ENCODE assay signal across 9 mouse cellular contexts in genomic region chr17:66404883-66405590, GRCm38 (mm10). TPM values are rescaled to one million over a fixed set of nuclear protein-coding genes. Genes with fewer than 3 reads are reported as not detected.
DNase-seq lines count a peak whose midpoint lies in the region; ATAC-seq lines count a peak whose summit lies in the region.
"Had no signal": no experiment of that assay in that cellular context is flagged by ENCODE, and none has a peak within 500 bp of the region (broad histone marks: within the 10 kb centered on the region; RNA-seq: fewer than 3 reads in every experiment).

No protein-coding gene starts in this region.

- DNase-seq in urinary bladder, postnatal 25 days (ENCODE audit: low spot score) = peak; percentile 20
- no peak for DNase-seq in urinary bladder, adult 2 months (ENCODE audit: low spot score)
- DNase-seq in cerebellum, postnatal 14 days = peak; percentile 66 to 68
- peak; percentile 28 to 51 for DNase-seq in kidney, postnatal 25 days
- no peak for DNase-seq in liver, embryonic 11.5 days (ENCODE audit: low spot score)

- H3K4me3 ChIP-seq in heart, embryonic 11.5 days (ENCODE audit: low read depth, low read length) = 0 out of 2 replicates have a peak overlapping the region, but pooled peaks have one; percentile 13
- H3K4me3 ChIP-seq in midbrain, embryonic 15.5 days = no peak overlapping the region
- H3K4me3 ChIP-seq in liver, embryonic 11.5 days (ENCODE audit: low read depth, low read length) = no peak overlapping the region

- H3K9me3 ChIP-seq in heart, embryonic 11.5 days (replicated peaks; ENCODE audit: control insufficient read depth, low read length) = no peaks in the 10 kb centered on the region
- H3K9me3 ChIP-seq in midbrain, embryonic 15.5 days = no peaks in the 10 kb centered on the region
- H3K9me3 ChIP-seq in liver, embryonic 11.5 days (ENCODE audit: control insufficient read depth, low read length) = no peaks in the 10 kb centered on the region

- 14% methylated on average over 10 of the region's 10 CpGs for WGBS in heart, embryonic 11.5 days (ENCODE audit: insufficient replicate concordance)
- WGBS in midbrain, embryonic 15.5 days = 17% methylated on average over 10 of the region's 10 CpGs
- 29% methylated on average over 10 of the region's 10 CpGs for WGBS in liver, embryonic 11.5 days

- H3K27me3 ChIP-seq in heart, embryonic 11.5 days (ENCODE audit: control insufficient read depth, insufficient read depth, low read length) = no peaks in the 10 kb centered on the region
- H3K27me3 ChIP-seq in midbrain, embryonic 15.5 days (replicated peaks) = no peaks in the 10 kb centered on the region
- no peaks in the 10 kb centered on the region; the same call in 1 of the 2 replicates for H3K27me3 ChIP-seq in liver, embryonic 11.5 days (replicated peaks; ENCODE audit: control insufficient read depth, insufficient read depth, low read length)

- no peaks in the 10 kb centered on the region for H3K36me3 ChIP-seq in heart, embryonic 11.5 days (ENCODE audit: control insufficient read depth, insufficient read depth, low read length)
- no peaks in the 10 kb centered on the region for H3K36me3 ChIP-seq in midbrain, embryonic 15.5 days (replicated peaks)
- no peaks in the 10 kb centered on the region for H3K36me3 ChIP-seq in liver, embryonic 11.5 days (ENCODE audit: control insufficient read depth, insufficient read depth, low read length)

- peak overlapping the region; percentile 31; the same call in 1 of the 2 replicates for H3K9ac ChIP-seq in heart, embryonic 11.5 days (ENCODE audit: low read depth, low read length)
- no peak overlapping the region for H3K9ac ChIP-seq in midbrain, embryonic 15.5 days
- no peak overlapping the region for H3K9ac ChIP-seq in liver, embryonic 11.5 days (ENCODE audit: low read depth, low read length)
- H3K9ac ChIP-seq: liver, embryonic 14.5 days had no signal

- H3K4me1 ChIP-seq in heart, embryonic 11.5 days (ENCODE audit: control insufficient read depth, insufficient read depth, low read length) = peaks cover 29% of the 10 kb centered on the region
- peaks cover 43% of the 10 kb centered on the region for H3K4me1 ChIP-seq in midbrain, embryonic 15.5 days
- no peaks in the 10 kb centered on the region for H3K4me1 ChIP-seq in liver, embryonic 11.5 days (replicated peaks; ENCODE audit: control insufficient read depth, insufficient read depth, low read length)

- peak overlapping the region; percentile 73 for H3K27ac ChIP-seq in heart, embryonic 11.5 days (ENCODE audit: low read depth, low read length)
- H3K27ac ChIP-seq in midbrain, embryonic 15.5 days = peak overlapping the region; percentile 39; the same call in 1 of the 2 replicates
- H3K27ac ChIP-seq in liver, embryonic 11.5 days (ENCODE audit: low read depth, low read length) = no peak overlapping the region
- H3K27ac ChIP-seq: liver, embryonic 14.5 days had no signal

- peak overlapping the region; percentile 53 for H3K4me2 ChIP-seq in heart, embryonic 11.5 days
- H3K4me2 ChIP-seq in midbrain, embryonic 15.5 days = peak overlapping the region; percentile 0; the same call in 1 of the 2 replicates
- no peak overlapping the region for H3K4me2 ChIP-seq in liver, embryonic 11.5 days

- no peak for ATAC-seq in heart, embryonic 11.5 days (replicated peaks; ENCODE audit: insufficient number of reproducible peaks, low FRiP score, low TSS enrichment)
- ATAC-seq in midbrain, embryonic 15.5 days (replicated peaks) = peak; percentile 48; the same call in 1 of the 2 replicates
- no peak for ATAC-seq in liver, embryonic 11.5 days (replicated peaks; ENCODE audit: low FRiP score)
- ATAC-seq in erythroblast, adult 5-6 weeks (replicated peaks; ENCODE audit: low FRiP score, poor library complexity, severe bottlenecking) = no peak

RNA-seq across cellular contexts. Expression of gene Mtcl1, which starts 44.5 kb away (rescaled TPM):
- polyA plus RNA-seq in urinary bladder, adult 2 months (2012; rRNA removed) = 5.8 and 9.0 TPM in 2 replicates
- 1.7 and 2.8 TPM in 2 replicates for polyA plus RNA-seq in heart, embryonic 11.5 days (2014; fragmentation: Nextera tagmentation; extraction: Ambion mirVana)
- polyA plus RNA-seq in midbrain, embryonic 15.5 days (2015; fragmentation: Nextera tagmentation; extraction: Ambion mirVana) = 35.5 and 39.0 TPM in 2 replicates
- polyA plus RNA-seq in liver, embryonic 11.5 days (2014; fragmentation: Nextera tagmentation; extraction: Ambion mirVana) = 0.96 and 1.7 TPM in 2 replicates
- not detected in 2 replicates for total RNA-seq in erythroblast, adult 5-6 weeks (2015; ENCODE audit: low replicate concordance)
- total RNA-seq in erythroblast, adult 5-6 weeks (2017; ENCODE audit: low replicate concordance) = not detected in 2 replicates

Comparison
In these comparisons a context has a peak if more than half of its experiments do, and no peak if none do; other contexts are left out.
1. DNase-seq: peak in urinary bladder, postnatal 25 days (single experiment), cerebellum, postnatal 14 days (2 of 2) and kidney, postnatal 25 days (2 of 2); none in urinary bladder, adult 2 months (single experiment) and liver, embryonic 11.5 days (single experiment).